Mouse (Mus musculus) lung, postnatal 0 days (tissue): ENCODE measurements at regions not wholly inside any gene's neighbourhood (a gene's known extent, or its start where the extent isn't known, plus 50 kb on each side); places are given as distances from the start of the nearest gene placed in this dataset.

ENCODE experiments used
- ATAC-seq: fragments of 200-750 bp; cut with Nextera tagmentation; 2 replicates; pipeline ENCODE4 v1.8.0; 2017; ENCODE audit warnings: moderate library complexity
- DNase-seq: peaks from one replicate; pipeline ENCODE4 v3.0.0-alpha.2; 2016; ENCODE audit warnings: low spot score
- H3K27ac ChIP-seq: fragments of 300-500 bp; sonication (generic); 2 replicates; pipeline ENCODE4 v1.5.1; 2014; ENCODE audit warnings: antibody characterized with exemption, mild to moderate bottlenecking, low read length, mixed read lengths
- H3K27me3 ChIP-seq: fragments of 300-500 bp; sonication (generic); replicated peaks from 2 replicates; pipeline ENCODE4 v1.6.1; 2014; ENCODE audit warnings: low read length, mixed read lengths; ENCODE audit not compliant: insufficient read depth
- H3K36me3 ChIP-seq: fragments of 300-500 bp; sonication (generic); 2 replicates; pipeline ENCODE4 v1.6.1; 2014; ENCODE audit warnings: low read length, mixed read lengths; ENCODE audit not compliant: insufficient read depth
- H3K4me1 ChIP-seq: fragments of 300-500 bp; sonication (generic); 2 replicates; pipeline ENCODE4 v1.6.1; 2014; ENCODE audit warnings: antibody characterized with exemption, low read depth, low read length, mixed read lengths; ENCODE audit not compliant: insufficient read depth
- H3K4me2 ChIP-seq: fragments of 300-500 bp; sonication (generic); replicated peaks from 2 replicates; pipeline ENCODE4 v1.6.1; 2014; ENCODE audit warnings: low read depth, mild to moderate bottlenecking, low read length, moderate library complexity, mixed read lengths
- H3K4me3 ChIP-seq: fragments of 300-500 bp; sonication (generic); 2 replicates; pipeline ENCODE4 v1.5.1; 2014; ENCODE audit warnings: low read depth, low read length
- H3K9ac ChIP-seq: fragments of 300-500 bp; sonication (generic); replicated peaks from 2 replicates; pipeline ENCODE4 v1.6.1; 2014; ENCODE audit warnings: low read depth, mild to moderate bottlenecking
- H3K9me3 ChIP-seq: fragments of 300-500 bp; sonication (generic); 2 replicates; pipeline ENCODE4 v1.6.1; 2016; ENCODE audit warnings: low read length, mixed read lengths
- CTCF ChIP-seq: IDR thresholded peaks from 2 replicates; pipeline ENCODE4 v1.5.1; 2016; ENCODE audit warnings: antibody characterized with exemption, mild to moderate bottlenecking
- EP300 ChIP-seq: IDR thresholded peaks from 2 replicates; pipeline ENCODE4 v1.6.1; 2016; ENCODE audit warnings: antibody characterized with exemption, mild to moderate bottlenecking, control low read depth
- WGBS: fragments of 180-500 bp; shearing (Covaris S2); extraction: QIAGEN DNeasy Blood & Tissue Kit; methylation state at CpG from one replicate; pipeline ENCODE4 v1.1.7; 2014; 5-methylcytosine and 5-hydroxymethylcytosine counted together

DNA sequence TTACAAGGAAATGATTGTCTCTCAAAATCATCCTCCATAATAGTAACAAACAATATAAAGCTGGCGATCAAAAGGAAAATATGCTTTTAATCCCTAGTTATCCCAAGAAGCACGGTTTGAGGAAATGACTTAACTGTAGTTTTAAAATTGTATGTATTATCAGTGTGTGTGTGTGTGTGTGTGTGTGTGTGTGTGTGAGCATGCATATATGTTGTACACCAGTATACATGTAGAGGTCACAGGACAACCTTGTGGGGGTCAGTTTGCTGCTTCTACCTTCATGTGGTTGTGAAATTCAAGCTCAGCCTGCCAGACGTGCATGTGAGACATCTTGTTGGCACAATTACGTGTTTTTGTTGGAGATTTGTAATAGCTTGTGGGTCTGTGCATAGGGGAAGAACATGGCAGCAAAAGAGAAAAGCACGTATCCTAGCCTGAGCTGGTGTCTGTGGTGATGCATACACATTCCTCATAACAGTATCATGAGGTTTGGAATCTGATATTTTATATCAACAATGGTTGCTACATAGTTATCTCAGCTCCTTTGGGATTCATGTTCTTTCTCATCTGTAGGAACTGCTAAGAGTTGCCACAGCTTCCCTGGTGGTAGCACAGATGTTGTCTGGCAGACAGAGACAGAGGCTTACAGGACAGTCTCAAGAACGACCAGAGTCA lies 622.4 kb downstream of the Kcnj2 start:
- Histone ChIP-seq H3K36me3 (no peaks in the 10 kb centered on the region), H3K27me3 (no peaks in the 10 kb centered on the region), H3K27ac (no peak overlapping the region), H3K4me1 (no peaks in the 10 kb centered on the region), H3K9ac (no peak overlapping the region), H3K9me3 (no peaks in the 10 kb centered on the region), H3K4me3 (no peak overlapping the region), H3K4me2 (no peak overlapping the region)
- no peak for DNase-seq
- no peak for TF ChIP-seq CTCF
- no peak for TF ChIP-seq EP300
- no peak for ATAC-seq
- WGBS: 62% methylated on average over 6 of the region's 6 CpGs

DNA sequence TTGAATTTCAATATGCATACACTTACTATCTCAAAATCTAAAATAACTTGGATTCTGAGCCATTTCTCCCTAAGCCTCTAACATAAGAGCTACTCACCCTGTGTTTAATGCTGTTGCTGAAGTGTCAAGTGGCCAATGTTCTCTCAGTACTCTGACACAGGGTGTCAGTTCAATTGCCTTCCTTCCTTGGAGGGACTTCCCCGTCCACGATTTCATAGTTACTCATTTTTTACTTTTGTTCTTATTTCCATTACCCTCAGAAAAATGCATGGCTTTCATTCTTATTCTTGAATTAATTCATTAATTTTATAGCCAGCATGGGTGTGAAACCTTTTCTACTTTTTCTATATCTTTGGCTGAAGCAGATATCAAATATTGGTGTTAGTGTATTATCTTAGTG lies 623.9 kb downstream of the Kcnj2 start:
- ATAC-seq: no peak
- WGBS: 44% methylated on average over 2 of the region's 2 CpGs
- Histone ChIP-seq H3K9ac (no peak overlapping the region), H3K4me3 (no peak overlapping the region), H3K9me3 (no peaks in the 10 kb centered on the region), H3K36me3 (no peaks in the 10 kb centered on the region), H3K27ac (no peak overlapping the region), H3K27me3 (no peaks in the 10 kb centered on the region), H3K4me1 (no peaks in the 10 kb centered on the region), H3K4me2 (no peak overlapping the region)
- TF ChIP-seq CTCF (no peak), EP300 (no peak)
- DNase-seq: peak; percentile 13

DNA sequence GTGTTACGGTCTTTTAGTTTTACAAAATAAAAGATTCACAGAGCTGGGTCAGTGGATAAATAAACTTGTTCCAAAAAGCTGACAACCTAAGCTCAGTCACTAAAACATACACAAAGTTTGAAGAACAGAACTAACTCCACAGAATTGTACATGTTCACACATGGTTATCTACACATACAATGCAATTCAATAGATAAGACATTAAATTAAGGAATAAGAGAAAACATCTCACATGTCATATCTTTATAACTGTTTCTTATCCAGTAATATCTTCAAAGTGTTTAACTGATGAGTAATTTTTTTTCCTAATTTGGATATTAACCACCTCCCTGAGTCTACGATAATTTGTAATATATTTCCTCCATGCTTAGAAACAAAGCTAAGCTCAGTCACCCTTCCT lies 625.5 kb downstream of the Kcnj2 start:
- TF ChIP-seq EP300 (no peak), CTCF (no peak)
- Histone ChIP-seq H3K27me3 (no peaks in the 10 kb centered on the region), H3K36me3 (no peaks in the 10 kb centered on the region), H3K9me3 (no peaks in the 10 kb centered on the region), H3K9ac (no peak overlapping the region), H3K4me3 (no peak overlapping the region), H3K27ac (no peak overlapping the region), H3K4me2 (no peak overlapping the region), H3K4me1 (no peaks in the 10 kb centered on the region)
- ATAC-seq: no peak
- DNase-seq: no peak
- 72% methylated on average over 2 of the region's 2 CpGs for WGBS

DNA sequence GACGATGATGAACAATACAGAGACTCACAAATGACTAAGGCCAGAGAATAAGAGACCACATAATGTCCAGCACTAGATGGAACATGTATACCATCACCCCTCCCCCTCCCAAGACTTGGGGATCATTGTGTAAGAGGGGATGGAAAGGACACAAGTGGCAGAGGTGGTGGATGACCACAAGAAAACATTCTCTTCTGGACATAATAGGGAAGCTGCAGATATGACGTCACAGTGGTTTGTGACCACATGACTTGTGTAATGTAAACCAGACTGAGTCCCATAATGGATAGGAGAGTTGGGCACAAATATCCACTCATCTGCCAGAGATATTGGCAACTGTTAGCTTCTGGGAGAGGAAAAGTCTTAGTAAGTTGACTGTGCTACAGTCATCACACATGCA lies 630.7 kb downstream of the Kcnj2 start:
- no peak for TF ChIP-seq EP300
- TF ChIP-seq CTCF: no peak
- Histone ChIP-seq H3K4me1 (no peaks in the 10 kb centered on the region), H3K4me2 (no peak overlapping the region), H3K9ac (no peak overlapping the region), H3K4me3 (no peak overlapping the region), H3K27ac (no peak overlapping the region), H3K27me3 (no peaks in the 10 kb centered on the region), H3K36me3 (no peaks in the 10 kb centered on the region), H3K9me3 (no peaks in the 10 kb centered on the region)
- no peak for DNase-seq
- 75% methylated on average over 2 of the region's 2 CpGs for WGBS
- no peak for ATAC-seq

DNA sequence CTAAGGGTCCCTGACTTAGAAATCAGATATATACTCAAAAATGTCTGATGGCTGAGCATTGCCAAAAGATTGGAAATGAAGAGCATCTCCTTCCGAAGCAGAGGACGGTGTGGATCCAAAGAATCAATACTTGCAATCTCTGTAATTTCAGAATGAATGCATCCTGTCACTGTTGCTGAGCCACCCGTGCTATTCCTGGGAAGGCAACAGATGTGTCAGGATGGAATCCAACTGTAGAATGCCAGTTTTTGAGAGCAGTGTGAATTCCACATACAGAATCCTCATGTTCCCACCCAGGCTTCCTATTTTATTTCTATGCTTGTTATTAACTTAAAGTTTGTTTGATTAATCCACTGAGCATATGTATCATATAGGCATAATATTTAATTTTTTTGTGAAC lies 633.9 kb downstream of the Kcnj2 start:
- TF ChIP-seq CTCF (no peak), EP300 (no peak)
- Histone ChIP-seq H3K27me3 (no peaks in the 10 kb centered on the region), H3K4me2 (no peak overlapping the region), H3K36me3 (no peaks in the 10 kb centered on the region), H3K9me3 (no peaks in the 10 kb centered on the region), H3K27ac (no peak overlapping the region), H3K4me1 (no peaks in the 10 kb centered on the region), H3K4me3 (no peak overlapping the region), H3K9ac (no peak overlapping the region)
- 83% methylated on average over 3 of the region's 3 CpGs for WGBS
- no peak for DNase-seq
- ATAC-seq: no peak

DNA sequence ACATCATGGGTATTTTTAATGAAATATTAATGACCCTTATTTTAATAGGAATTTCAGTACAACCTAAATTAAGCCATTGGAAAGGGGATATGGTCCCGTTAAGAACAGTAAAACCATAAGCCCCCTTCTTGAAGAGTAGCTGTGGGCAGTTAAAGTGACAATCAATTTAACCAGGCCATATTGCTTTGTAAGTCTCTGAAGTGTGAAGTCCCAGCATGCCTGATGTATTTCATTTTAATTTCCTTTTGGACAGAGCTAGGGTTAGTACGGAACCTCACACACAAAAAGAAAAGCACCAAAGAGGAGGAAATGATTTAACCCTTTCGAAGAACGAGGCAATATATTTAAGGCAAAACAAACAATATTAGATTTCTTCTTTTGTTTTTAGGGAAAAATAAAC lies 640.9 kb downstream of the Kcnj2 start:
- no peak overlapping the region for H3K4me2 ChIP-seq
- no peak for DNase-seq

DNA sequence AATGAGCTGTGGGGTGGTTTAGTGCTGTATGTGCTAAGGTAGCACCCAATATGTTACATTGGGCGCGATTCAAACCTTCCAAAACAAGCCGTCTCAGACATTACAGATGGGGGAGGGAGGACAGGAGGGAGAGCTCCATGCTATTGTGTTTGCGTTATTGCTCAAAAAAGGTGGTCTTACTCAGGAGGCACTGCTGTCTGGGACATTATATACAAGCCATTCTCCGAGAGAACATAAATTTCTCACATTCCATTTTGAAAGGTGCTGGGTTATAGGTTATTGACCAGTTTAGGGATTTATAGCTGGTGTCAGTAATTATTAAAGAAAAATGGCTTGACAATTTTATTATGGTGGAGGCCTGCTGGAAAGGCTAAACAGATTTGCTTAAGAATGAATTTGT lies 649.4 kb downstream of the Kcnj2 start:
- no peaks in the 10 kb centered on the region for H3K27me3 ChIP-seq
- H3K4me2 ChIP-seq: no peak overlapping the region
- H3K9me3 ChIP-seq: no peaks in the 10 kb centered on the region; the same call in 1 of the 2 replicates
- H3K9ac ChIP-seq: no peak overlapping the region
- no peak overlapping the region for H3K4me3 ChIP-seq
- no peak overlapping the region for H3K27ac ChIP-seq
- no peak for ATAC-seq
- H3K4me1 ChIP-seq: no peaks in the 10 kb centered on the region
- 74% methylated on average over 5 of the region's 5 CpGs for WGBS
- TF ChIP-seq EP300 (no peak), CTCF (no peak)
- H3K36me3 ChIP-seq: no peaks in the 10 kb centered on the region
- no peak for DNase-seq

More for the DNA sequence above, 640.9 kb downstream of the Kcnj2 start:
- Histone ChIP-seq H3K4me1 (no peaks in the 10 kb centered on the region), H3K9ac (no peak overlapping the region), H3K36me3 (no peaks in the 10 kb centered on the region), H3K27ac (no peak overlapping the region), H3K27me3 (no peaks in the 10 kb centered on the region), H3K4me3 (no peak overlapping the region), H3K9me3 (no peaks in the 10 kb centered on the region)
- 49% methylated on average over 4 of the region's 4 CpGs for WGBS
- ATAC-seq: no peak
- TF ChIP-seq EP300: no peak
- no peak for TF ChIP-seq CTCF
